Mouse (Mus musculus): ENCODE measurements around the gene Serpinb6b. TPM values are rescaled to one million over a fixed set of nuclear protein-coding genes. Genes with fewer than 3 reads are reported as not detected.

The Serpinb6b gene
- polyA plus RNA-seq, 1 experiment from 2014 or later = 1.1 TPM

DNA sequence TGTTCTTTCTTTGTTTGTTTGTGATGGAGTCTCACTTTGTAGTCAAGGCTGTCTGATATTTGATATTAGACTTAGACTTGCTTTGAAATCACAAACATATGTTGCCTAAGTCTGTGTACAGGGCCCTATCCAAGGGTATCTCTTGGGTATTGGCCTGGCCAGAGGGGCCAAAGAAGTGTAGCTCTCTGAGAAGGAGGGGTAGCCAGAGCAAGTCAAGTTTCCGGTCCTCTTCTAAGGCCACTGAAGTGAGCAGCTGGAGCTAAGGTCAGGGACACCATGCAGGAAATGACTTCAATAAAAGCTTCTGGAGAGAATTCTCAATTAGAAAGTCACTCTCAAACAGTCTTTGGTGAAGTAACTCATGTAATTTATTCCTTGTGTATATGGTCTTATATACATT, 57.4 kb downstream of the Serpinb6b start:
- no peak for ATAC-seq (replicated peaks)
- no peaks in the 10 kb centered on the region for H3K4me1 ChIP-seq
- H3K9me3 ChIP-seq = no peaks in the 10 kb centered on the region
- H3K27me3 ChIP-seq = no peaks in the 10 kb centered on the region
- WGBS = 91% methylated on average over 1 of the region's 1 CpGs
- no peak overlapping the region for H3K4me3 ChIP-seq
- H3K27ac ChIP-seq (replicated peaks) = no peak overlapping the region
- no peaks in the 10 kb centered on the region for H3K36me3 ChIP-seq
- H3K4me2 ChIP-seq (replicated peaks) = no peak overlapping the region
- H3K9ac ChIP-seq (replicated peaks) = no peak overlapping the region

DNA sequence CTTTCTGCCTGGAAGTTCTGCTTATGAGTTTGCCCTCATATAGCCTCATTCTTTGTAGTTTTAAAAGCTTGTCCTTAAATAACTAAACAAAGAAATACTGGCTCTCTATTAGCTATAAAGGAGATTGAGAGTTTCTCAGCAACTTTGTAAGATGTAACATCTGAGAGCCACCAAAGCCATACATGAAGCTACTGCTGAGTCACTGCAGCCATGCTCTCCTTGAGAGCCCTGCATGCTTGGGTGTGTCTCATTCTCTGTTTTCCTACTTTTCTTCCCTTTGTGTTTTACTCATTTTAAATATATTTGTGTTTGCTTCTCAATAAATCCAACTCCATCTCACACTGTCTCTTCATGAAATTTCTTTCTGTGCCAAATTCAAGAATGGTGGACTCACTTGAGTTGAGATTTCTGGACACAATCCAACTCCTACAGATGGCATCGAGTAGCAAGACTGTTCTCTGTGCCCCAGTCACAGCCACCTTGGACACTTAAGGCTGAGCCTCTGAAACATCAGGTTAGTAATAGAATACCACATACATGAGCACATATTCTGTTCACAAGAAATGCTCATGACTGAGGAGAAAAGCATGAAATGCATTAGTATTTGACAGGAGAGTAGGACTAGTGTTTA, 61.5 kb downstream of the Serpinb6b start:
- ATAC-seq (replicated peaks) = no peak
- 64% methylated on average over 1 of the region's 1 CpGs for WGBS
- H3K27ac ChIP-seq (replicated peaks) = no peak overlapping the region

DNA sequence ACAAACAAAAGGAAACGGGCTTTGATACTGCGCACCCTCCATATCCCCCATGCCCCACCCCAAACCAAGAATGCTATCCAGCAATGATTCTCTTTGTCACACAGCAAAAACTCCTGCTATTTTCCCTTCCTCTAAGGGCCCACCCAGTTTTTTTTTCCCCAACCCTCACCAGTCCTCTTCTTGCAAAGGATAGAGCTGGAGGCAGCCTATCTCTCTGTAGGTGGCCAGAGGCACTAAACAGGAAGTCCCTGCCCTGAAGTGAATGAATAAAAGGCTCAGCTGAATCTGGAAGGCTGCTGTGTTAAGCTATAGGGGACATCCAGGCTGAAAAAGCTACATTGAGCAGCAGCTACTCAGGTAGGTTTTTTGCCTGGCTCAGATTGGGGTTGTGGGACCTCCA, 62.2 kb downstream of the Serpinb6b start, which contains the start of gene Serpinb9b:
Gene Serpinb9b, plus strand, starts transcription at position 173 of the 400 bp plus-strand sequence.
- Histone ChIP-seq H3K9ac (replicated peaks) (no peak within 1 kb of the TSS), H3K4me3 (no peak within 1 kb of the TSS), H3K36me3 (no peaks in the 10 kb centered on the region), H3K27ac (replicated peaks) (no peak within 1 kb of the TSS), H3K4me2 (replicated peaks) (no peak within 1 kb of the TSS), H3K9me3 (no peaks in the 10 kb centered on the region), H3K4me1 (no peaks in the 10 kb centered on the region), H3K27me3 (no peaks in the 10 kb centered on the region)
- WGBS = 86% methylated on average over 2 of the region's 2 CpGs
- ATAC-seq (replicated peaks) = no peak

More for the DNA sequence above, 61.5 kb downstream of the Serpinb6b start:
- Histone ChIP-seq H3K36me3 (no peaks in the 10 kb centered on the region), H3K27me3 (no peaks in the 10 kb centered on the region), H3K4me3 (no peak overlapping the region), H3K4me1 (no peaks in the 10 kb centered on the region), H3K4me2 (replicated peaks) (no peak overlapping the region), H3K9ac (replicated peaks) (no peak overlapping the region), H3K9me3 (no peaks in the 10 kb centered on the region)

DNA sequence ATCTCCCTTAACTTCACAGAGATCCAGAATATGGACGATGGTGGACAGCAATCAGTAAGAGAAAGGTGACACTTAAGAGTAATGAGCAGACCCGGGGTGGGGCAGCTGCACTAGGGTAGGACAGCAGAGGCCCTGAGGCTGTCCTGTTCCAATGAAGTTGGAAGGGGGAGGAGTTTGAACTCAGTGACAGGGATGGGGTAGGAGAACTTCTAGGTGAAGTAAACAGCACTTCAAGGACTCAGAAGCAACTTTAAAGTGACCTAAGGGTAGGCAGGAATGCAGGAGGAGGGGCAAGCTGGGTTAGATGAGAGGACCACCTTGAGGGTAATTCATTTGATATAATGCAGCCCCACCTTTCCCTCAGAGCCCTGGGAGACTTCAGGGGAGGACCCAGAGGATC, 63.1 kb downstream of the Serpinb6b start:
- no peak for ATAC-seq (replicated peaks)
- no peak overlapping the region for H3K4me3 ChIP-seq
- no peaks in the 10 kb centered on the region for H3K4me1 ChIP-seq
- no peak overlapping the region for H3K27ac ChIP-seq (replicated peaks)
- H3K9ac ChIP-seq (replicated peaks) = no peak overlapping the region
- H3K9me3 ChIP-seq = no peaks in the 10 kb centered on the region
- H3K27me3 ChIP-seq = no peaks in the 10 kb centered on the region
- no peaks in the 10 kb centered on the region for H3K36me3 ChIP-seq
- no peak overlapping the region for H3K4me2 ChIP-seq (replicated peaks)
- WGBS = 68% methylated on average over 2 of the region's 2 CpGs

DNA sequence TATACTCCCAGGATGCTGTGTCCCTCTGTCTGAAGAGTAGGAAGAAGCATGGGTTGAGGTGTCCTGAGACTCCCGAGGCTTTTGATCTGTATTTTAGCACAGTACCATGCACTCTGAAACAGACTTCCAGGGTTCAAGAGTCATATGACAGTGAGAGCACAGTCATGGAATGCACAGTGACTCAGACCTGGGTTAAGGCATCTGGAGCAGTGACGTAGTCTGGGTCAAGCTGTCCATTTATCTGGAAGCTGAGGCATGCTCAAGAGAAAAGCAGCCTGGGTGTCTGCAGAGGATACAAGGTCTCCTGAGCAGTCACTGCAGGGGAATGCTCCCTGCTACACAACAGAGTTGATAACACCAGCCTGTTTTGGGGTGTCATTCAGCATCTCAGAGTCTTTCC, 63.5 kb downstream of the Serpinb6b start:
- Histone ChIP-seq H3K4me3 (no peak overlapping the region), H3K36me3 (no peaks in the 10 kb centered on the region)
- ATAC-seq (replicated peaks) = no peak

More for the DNA sequence above, 63.5 kb downstream of the Serpinb6b start:
- no peaks in the 10 kb centered on the region for H3K27me3 ChIP-seq
- H3K9me3 ChIP-seq = no peaks in the 10 kb centered on the region
- WGBS = 78% methylated on average over 2 of the region's 2 CpGs
- H3K4me1 ChIP-seq = no peaks in the 10 kb centered on the region
- no peak overlapping the region for H3K9ac ChIP-seq (replicated peaks)
- H3K27ac ChIP-seq (replicated peaks) = no peak overlapping the region
- no peak overlapping the region for H3K4me2 ChIP-seq (replicated peaks)

Other genes starting within 250 kb of the Serpinb6b start
- 0.06 TPM in 1 of 2 replicates, not detected in the other for gene Mylk4, start 181.3 kb upstream of the Serpinb6b start, polyA plus RNA-seq (2015; fragmentation: Nextera tagmentation; extraction: Ambion mirVana)
- gene Wrnip1, start 163.2 kb upstream of the Serpinb6b start, polyA plus RNA-seq (2015; fragmentation: Nextera tagmentation; extraction: Ambion mirVana) = 37.6 and 39.3 TPM in 2 replicates
- not detected in 2 replicates for gene D930007J09Rik, start 162.4 kb upstream of the Serpinb6b start, polyA plus RNA-seq (2015; fragmentation: Nextera tagmentation; extraction: Ambion mirVana)
- gene Serpinb1a, start 114.0 kb upstream of the Serpinb6b start, polyA plus RNA-seq (2015; fragmentation: Nextera tagmentation; extraction: Ambion mirVana) = 0.67 and 1.6 TPM in 2 replicates
- not detected in 2 replicates for gene Serpinb1c, start 67.0 kb upstream of the Serpinb6b start, polyA plus RNA-seq (2015; fragmentation: Nextera tagmentation; extraction: Ambion mirVana)
- gene Serpinb9, start 38.0 kb downstream of the Serpinb6b start, polyA plus RNA-seq (2015; fragmentation: Nextera tagmentation; extraction: Ambion mirVana) = 0.98 and 1.5 TPM in 2 replicates
- 0.28 and 0.34 TPM in 2 replicates for gene Serpinb9b, start 62.2 kb downstream of the Serpinb6b start, polyA plus RNA-seq (2015; fragmentation: Nextera tagmentation; extraction: Ambion mirVana)
- gene Serpinb1b, start 113.4 kb downstream of the Serpinb6b start, polyA plus RNA-seq (2015; fragmentation: Nextera tagmentation; extraction: Ambion mirVana) = 3.1 and 4.9 TPM in 2 replicates
- gene Serpinb9c, start 194.5 kb downstream of the Serpinb6b start, polyA plus RNA-seq (2015; fragmentation: Nextera tagmentation; extraction: Ambion mirVana) = not detected in 2 replicates
- gene Serpinb9d, start 227.8 kb downstream of the Serpinb6b start, polyA plus RNA-seq (2015; fragmentation: Nextera tagmentation; extraction: Ambion mirVana) = not detected in 2 replicates